Mouse (Mus musculus) embryonic facial prominence, embryonic 10.5 days (tissue): Measurements from ENCODE around the gene Gm11027. TPM values are rescaled to one million over a fixed set of nuclear protein-coding genes. Genes with fewer than 3 reads are reported as not detected.

Experiments
- DNase-seq: peaks from one replicate; pipeline ENCODE4 v3.0.0-alpha.2; 2017; ENCODE audit warnings: low spot score
- H3K27ac ChIP-seq: fragments of 300-500 bp; sonication (generic); replicated peaks from 2 replicates; pipeline ENCODE4 v1.5.1; 2016; ENCODE audit warnings: mild to moderate bottlenecking
- H3K27me3 ChIP-seq: fragments of 300-500 bp; sonication (generic); replicated peaks from 2 replicates; pipeline ENCODE4 v1.6.1; 2016; ENCODE audit warnings: low read depth, mild to moderate bottlenecking; ENCODE audit not compliant: poor library complexity, severe bottlenecking
- H3K36me3 ChIP-seq: fragments of 300-500 bp; sonication (generic); replicated peaks from 2 replicates; pipeline ENCODE4 v1.6.1; 2016; ENCODE audit warnings: mild to moderate bottlenecking, moderate library complexity
- H3K4me1 ChIP-seq: fragments of 300-500 bp; sonication (generic); 2 replicates; pipeline ENCODE4 v1.6.1; 2016
- H3K4me3 ChIP-seq: fragments of 300-500 bp; sonication (generic); 2 replicates; pipeline ENCODE4 v1.5.1; 2016; ENCODE audit warnings: mild to moderate bottlenecking, moderate library complexity
- H3K9me3 ChIP-seq: fragments of 300-500 bp; sonication (generic); 2 replicates; pipeline ENCODE4 v1.6.1; 2016; ENCODE audit warnings: mild to moderate bottlenecking
- WGBS: fragments of 180-500 bp; shearing (Covaris S2); methylation state at CpG from one replicate; pipeline ENCODE4 v1.1.7; 2016; 5-methylcytosine and 5-hydroxymethylcytosine counted together
- polyA plus RNA-seq: library from polyadenylated mRNA; unstranded; fragments of >200 nt; fragmentation: Nextera tagmentation; extraction: Ambion mirVana; gene quantifications from 2 replicates; pipeline ENCODE4 v1.2.1, GENCODE M21; 2016

The Gm11027 gene
- polyA plus RNA-seq, 1 experiment from 2014 or later: not detected

DNA sequence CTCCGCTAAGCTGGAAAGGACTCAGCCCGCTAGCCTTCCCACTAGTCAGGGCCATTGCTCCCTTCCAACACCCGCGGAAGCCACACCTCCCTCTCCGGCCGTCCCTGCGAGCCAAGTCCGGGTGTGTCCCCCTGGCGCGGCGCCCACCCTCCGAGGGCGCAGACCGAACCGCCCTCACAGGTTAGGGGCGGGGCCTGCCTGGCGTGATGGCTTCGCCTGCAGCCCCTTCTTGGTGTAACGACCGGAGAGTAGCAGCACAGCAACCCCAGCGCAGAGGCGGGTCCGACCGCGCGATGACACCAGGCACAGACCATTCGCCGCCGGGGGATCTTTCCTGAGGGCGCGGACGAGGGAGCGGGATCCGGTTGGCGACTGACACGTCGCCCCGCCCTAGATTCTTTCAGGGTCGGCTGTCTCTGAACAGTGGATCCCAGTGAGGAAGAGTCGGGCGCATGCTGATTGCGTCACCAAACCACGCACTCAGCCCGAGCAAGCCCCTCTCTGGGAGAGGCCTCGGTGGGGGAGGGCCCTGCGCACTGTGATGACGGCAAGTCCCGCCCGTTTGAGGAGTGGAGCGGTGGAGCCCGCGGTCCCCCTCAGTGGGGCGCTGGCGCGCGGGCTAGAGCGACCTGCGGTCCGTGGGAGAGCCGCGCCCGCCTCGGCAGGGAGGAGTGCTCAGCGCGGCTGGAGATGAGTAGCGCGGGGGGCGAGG lies 5.6 kb downstream of the Gm11027 start, which contains the start of gene Esyt2:
Gene Esyt2, plus strand, starts transcription at position 544 of the 712 bp plus-strand sequence.
- H3K36me3 ChIP-seq: no peaks in the 10 kb centered on the region
- peaks cover 12% of the 10 kb centered on the region for H3K4me1 ChIP-seq
- H3K27ac ChIP-seq: peak within 1 kb of the TSS; percentile 94
- DNase-seq: peak; percentile 100
- no peaks in the 10 kb centered on the region for H3K9me3 ChIP-seq
- under 1% methylated on average over 68 of the region's 68 CpGs for WGBS
- peak within 1 kb of the TSS; percentile 95 for H3K4me3 ChIP-seq
- H3K27me3 ChIP-seq: no peaks in the 10 kb centered on the region

DNA sequence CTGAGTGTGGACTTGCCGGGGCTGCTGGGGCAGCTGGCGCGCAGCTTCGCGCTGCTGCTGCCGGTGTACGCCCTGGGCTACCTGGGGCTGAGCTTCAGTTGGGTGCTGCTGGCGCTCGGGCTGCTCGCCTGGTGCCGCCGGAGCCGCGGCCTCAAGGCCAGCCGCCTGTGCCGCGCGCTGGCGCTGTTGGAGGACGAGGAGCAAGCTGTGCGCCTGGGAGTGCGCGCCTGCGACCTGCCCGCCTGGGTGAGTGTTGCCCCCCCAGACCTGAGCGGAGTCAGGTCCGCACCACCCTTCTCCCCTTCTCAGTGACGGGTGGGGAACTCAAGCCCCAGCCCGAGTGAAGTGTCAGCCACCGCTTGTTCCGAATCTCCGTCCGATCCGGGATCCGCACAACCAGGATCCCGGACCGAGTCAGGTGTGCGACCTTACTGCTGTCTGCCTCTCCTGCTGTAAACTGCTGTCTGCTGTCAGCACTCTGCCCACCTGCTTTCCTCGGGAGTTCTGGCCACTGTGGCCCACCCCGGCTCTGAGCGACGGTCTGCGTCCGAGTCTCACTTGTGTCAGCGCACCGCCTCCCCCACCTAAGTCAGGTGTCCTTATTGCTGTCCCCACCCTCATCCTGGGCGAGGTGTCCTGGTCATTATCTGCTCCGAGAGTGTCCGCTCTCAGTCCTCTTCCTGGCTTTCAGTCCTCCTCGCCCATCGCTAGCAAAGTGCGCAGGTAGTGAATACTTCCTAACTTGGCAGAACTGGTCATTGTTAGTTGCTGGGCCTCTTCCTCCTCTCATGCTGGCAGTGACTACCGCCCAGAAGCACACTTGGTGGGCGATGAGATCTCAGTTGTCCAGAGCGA lies 6.5 kb downstream of the Gm11027 start:
- H3K9me3 ChIP-seq: no peaks in the 10 kb centered on the region
- H3K36me3 ChIP-seq: no peaks in the 10 kb centered on the region
- DNase-seq: no peak
- WGBS: under 1% methylated on average over 55 of the region's 55 CpGs
- H3K27ac ChIP-seq: peak overlapping the region; percentile 94
- H3K27me3 ChIP-seq: no peaks in the 10 kb centered on the region
- peaks cover 12% of the 10 kb centered on the region for H3K4me1 ChIP-seq
- peak overlapping the region; percentile 95 for H3K4me3 ChIP-seq

DNA sequence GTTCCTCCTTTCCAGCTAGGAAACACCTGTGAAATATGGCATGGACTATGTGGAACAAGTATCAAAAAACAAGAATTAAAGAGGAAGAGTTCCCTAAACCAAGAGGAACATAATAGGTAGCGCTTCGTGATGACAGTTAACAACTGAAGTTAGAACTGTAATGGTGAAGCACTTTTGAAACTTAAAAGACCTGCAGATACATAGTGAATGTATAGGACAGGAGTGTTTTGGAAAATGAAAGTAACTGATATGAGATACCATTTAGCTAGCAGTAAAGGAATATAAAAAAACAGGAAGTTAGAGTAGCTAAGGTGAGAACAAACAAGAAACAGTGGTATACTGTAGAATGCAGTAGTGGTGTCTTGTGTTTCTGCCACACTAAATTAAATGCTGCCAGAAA lies 7.7 kb downstream of the Gm11027 start:
- H3K9me3 ChIP-seq: no peaks in the 10 kb centered on the region
- no peak for DNase-seq
- no peak overlapping the region for H3K27ac ChIP-seq
- no peaks in the 10 kb centered on the region for H3K36me3 ChIP-seq
- no peaks in the 10 kb centered on the region for H3K27me3 ChIP-seq
- H3K4me3 ChIP-seq: no peak overlapping the region
- 96% methylated on average over 2 of the region's 2 CpGs for WGBS
- peaks cover 12% of the 10 kb centered on the region for H3K4me1 ChIP-seq

DNA sequence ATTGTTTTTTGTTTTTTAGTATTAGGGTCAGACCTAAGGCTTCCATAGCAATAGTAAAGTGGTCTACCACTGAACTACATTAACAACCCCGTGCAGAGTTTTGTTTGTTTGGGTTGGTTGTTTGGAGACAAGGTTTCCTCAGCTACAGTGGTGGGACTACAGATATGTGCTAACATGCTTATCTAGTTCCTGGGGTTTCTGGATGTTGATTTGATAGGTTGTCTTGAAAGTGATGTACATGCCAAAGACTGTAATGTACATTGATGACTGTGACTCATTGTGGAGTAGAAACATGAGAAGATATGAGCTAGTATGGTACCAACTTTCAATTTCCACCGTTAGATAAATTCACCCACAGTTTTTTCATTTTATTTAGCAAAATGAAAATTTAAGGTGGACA lies 8.3 kb downstream of the Gm11027 start:
- WGBS: 91% methylated on average over 2 of the region's 2 CpGs

DNA sequence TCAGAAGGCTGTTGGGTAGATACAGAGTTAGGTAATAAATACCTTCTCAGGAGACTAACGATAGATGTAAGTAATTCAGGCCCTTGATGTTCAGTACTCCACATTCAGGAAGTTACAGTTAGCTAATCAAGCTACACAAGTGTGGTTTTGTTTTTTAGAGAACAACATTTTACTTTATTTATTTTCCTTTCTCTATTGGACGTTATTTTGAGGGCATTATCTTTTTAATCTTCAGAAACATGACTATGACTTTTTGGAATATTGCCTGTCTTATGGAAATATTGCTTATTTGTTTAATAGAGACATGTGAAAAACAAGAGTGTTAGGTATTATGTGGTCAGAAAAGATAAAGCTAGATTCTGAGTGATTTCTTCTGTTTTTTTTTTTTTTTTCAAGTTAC lies 18.0 kb downstream of the Gm11027 start:
- whole genome bisulfite sequencing: 80% methylated on average over 2 of the region's 2 CpGs
- no peaks in the 10 kb centered on the region for H3K4me1 ChIP-seq
- H3K36me3 ChIP-seq: no peaks in the 10 kb centered on the region
- H3K9me3 ChIP-seq: no peaks in the 10 kb centered on the region
- no peaks in the 10 kb centered on the region for H3K27me3 ChIP-seq
- H3K27ac ChIP-seq: no peak overlapping the region
- H3K4me3 ChIP-seq: no peak overlapping the region
- DNase-seq: no peak

More for the DNA sequence above, 8.3 kb downstream of the Gm11027 start:
- H3K36me3 ChIP-seq: no peaks in the 10 kb centered on the region
- DNase-seq: no peak
- peaks cover 12% of the 10 kb centered on the region for H3K4me1 ChIP-seq
- H3K27ac ChIP-seq: no peak overlapping the region
- H3K4me3 ChIP-seq: no peak overlapping the region
- no peaks in the 10 kb centered on the region for H3K27me3 ChIP-seq
- no peaks in the 10 kb centered on the region for H3K9me3 ChIP-seq

DNA sequence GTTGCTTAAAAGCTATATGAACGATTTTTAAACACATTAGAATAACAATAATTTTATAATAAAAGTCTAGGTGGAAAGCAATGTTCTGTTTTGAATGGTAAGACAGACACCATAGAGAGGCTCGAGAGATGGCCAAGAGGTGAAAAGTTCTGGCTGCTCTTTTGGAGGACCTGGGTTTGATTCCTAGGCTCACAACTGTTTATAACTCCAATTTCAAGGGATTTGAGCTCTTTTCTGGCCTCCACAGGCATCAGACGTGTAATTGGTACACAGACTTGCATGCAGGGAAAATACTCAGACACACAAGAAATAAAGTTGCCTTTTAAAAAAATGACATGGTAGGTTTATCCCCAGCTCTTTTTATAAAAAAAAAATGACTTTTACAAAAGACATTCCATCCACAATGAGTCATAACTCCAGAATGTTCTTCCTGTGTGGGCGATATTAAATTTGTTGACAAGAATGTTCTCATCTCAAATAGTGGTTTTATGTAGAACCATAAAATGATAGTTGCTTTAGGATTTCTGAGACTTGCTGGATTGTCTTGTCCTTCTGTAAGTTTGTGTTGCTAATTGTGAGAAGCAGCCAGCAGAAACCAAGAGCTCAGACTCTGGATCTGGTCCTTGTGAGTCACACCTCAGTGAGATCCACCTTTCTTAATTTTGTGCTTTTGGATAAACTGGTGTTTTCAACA lies 18.6 kb downstream of the Gm11027 start:
- Histone ChIP-seq H3K4me1 (no peaks in the 10 kb centered on the region), H3K9me3 (no peaks in the 10 kb centered on the region), H3K4me3 (no peak overlapping the region), H3K36me3 (no peaks in the 10 kb centered on the region), H3K27me3 (no peaks in the 10 kb centered on the region), H3K27ac (no peak overlapping the region)
- no peak for DNase-seq
- WGBS: 87% methylated on average over 4 of the region's 4 CpGs

DNA sequence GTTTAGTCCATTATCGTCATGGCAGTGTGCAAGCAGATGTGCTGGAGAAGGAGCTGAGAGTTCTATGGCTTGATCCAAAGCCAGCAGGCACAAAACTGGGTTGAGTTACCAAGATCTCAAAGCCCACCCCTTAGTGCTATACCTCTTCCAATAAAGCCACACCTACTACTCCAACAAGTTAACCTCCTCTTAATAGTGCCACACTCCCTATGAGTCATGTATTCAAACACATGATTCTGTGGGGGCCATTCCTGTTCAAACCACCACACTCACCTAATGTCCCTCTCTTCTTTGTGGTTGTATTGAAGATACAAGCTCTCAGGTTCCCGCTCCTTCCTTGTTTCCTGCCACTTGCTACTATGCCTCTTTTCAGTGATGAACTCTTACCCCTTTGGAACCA lies 24.7 kb downstream of the Gm11027 start:
- H3K4me3 ChIP-seq: no peak overlapping the region
- no peaks in the 10 kb centered on the region for H3K9me3 ChIP-seq
- H3K27me3 ChIP-seq: no peaks in the 10 kb centered on the region
- H3K36me3 ChIP-seq: 0 out of 2 replicates have a peak, but pooled peaks cover 3% of the 10 kb centered on the region
- no peaks in the 10 kb centered on the region for H3K4me1 ChIP-seq
- WGBS: 96% methylated on average over 2 of the region's 2 CpGs
- H3K27ac ChIP-seq: no peak overlapping the region
- no peak for DNase-seq

DNA sequence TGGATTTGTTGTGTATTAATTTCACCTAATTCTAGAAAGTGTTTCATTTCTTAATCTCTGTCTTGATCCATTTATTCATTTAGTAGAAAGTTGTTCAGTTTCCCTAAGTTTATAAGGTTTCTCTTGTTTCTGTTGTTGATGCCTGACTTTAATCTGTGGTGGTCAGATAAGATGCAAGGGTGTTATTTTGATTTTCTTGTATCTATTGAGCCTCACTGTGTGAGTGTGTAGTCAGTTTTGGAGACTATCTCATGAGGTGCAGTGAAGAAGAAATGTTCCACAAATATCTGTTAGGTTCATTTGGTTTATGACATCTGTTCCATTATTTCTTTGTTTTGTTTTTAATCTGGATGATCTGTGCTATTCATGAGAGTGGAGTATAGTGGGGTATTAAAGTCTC lies 27.0 kb downstream of the Gm11027 start:
- no peaks in the 10 kb centered on the region for H3K27me3 ChIP-seq
- no peaks in the 10 kb centered on the region for H3K4me1 ChIP-seq
- H3K27ac ChIP-seq: no peak overlapping the region
- no peaks in the 10 kb centered on the region for H3K9me3 ChIP-seq
- 0 out of 2 replicates have a peak, but pooled peaks cover 3% of the 10 kb centered on the region for H3K36me3 ChIP-seq
- no peak overlapping the region for H3K4me3 ChIP-seq
- DNase-seq: no peak

DNA sequence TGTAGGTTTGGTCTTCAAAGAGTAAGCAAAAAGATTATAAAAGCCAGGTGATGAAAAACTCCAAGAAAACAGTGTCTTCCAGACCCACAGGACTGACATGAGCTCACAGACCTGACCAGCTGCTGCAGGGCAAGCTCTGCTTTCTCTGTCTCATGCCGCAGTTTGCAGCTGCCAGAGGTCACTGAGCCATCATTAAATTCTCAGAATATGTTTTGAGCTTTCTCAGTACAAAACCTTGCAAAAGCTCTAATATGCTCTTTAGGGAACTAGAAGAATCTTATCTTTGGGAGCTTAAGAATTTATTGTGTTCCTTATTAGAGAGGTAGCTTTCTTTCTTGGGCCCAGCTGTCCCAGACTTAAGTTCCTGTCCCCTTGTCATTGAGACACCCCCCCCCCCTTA lies 30.9 kb downstream of the Gm11027 start:
- Histone ChIP-seq H3K9me3 (no peaks in the 10 kb centered on the region), H3K27me3 (no peaks in the 10 kb centered on the region), H3K4me3 (no peak overlapping the region), H3K27ac (no peak overlapping the region), H3K4me1 (no peaks in the 10 kb centered on the region), H3K36me3 (no peaks in the 10 kb centered on the region)
- WGBS: 65% methylated on average over 1 of the region's 1 CpGs
- no peak for DNase-seq

DNA sequence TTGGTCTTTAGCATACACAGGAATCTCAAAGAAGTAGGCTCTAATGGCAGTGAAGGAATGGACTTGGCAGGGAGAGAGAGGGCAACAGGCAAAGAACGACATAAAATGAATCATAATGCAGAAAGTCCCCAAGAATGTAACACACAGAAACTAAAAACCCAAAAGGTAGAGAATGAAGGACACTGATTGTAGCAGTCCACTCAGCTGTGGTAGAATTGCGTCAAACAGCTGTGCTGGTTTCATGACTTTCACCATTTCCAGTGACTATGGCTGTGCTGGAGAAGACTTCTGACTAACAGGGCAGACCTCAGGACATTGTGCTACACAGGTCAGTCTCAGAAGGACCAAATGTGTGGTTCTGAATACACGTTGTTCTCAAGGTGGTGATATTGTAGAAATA lies 32.7 kb downstream of the Gm11027 start:
- Histone ChIP-seq H3K9me3 (no peaks in the 10 kb centered on the region), H3K4me1 (no peaks in the 10 kb centered on the region), H3K4me3 (no peak overlapping the region), H3K36me3 (no peaks in the 10 kb centered on the region), H3K27ac (no peak overlapping the region), H3K27me3 (no peaks in the 10 kb centered on the region)
- WGBS: 90% methylated on average over 3 of the region's 3 CpGs
- no peak for DNase-seq

DNA sequence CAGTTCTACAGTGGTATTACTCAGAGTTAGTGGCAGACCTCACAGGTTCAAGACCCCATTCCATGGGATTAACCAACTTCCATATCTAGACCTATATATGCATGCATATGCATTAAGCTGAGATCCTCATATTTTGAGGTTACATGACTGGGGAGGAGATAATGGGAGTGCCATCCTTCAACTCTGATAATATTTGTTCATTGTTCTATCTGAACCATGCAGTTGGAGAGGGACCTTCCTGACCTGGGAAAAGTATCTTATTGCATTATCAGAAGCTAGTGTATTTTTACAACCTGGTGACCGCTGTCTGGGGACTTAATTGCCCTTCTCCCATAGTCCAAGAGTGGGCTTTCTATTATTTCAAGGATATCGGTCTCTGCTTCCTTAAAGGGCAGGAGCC lies 33.4 kb downstream of the Gm11027 start:
- Histone ChIP-seq H3K9me3 (no peaks in the 10 kb centered on the region), H3K27me3 (no peaks in the 10 kb centered on the region), H3K4me1 (no peaks in the 10 kb centered on the region), H3K36me3 (no peaks in the 10 kb centered on the region), H3K27ac (no peak overlapping the region), H3K4me3 (no peak overlapping the region)
- no peak for DNase-seq
- WGBS: 80% methylated on average over 2 of the region's 2 CpGs

DNA sequence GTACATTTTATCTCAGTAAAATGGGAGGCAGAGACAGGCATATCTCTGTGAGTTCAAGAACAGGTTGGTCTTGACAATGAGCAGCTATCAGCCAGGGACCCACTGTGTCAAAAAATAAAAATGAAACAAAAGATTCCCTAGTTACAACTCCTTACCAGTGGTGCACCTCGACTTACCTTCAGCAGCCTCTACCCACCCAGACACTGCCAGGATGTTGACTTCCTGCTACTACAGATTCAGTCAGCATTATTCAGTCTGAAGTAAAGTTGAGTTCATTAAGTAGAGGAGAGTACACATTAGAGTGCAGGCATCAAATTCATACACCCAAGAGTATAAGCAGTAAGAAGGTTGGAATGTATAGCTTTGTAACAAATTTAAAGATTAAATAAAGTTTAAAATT lies 38.6 kb downstream of the Gm11027 start:
- 92% methylated on average over 1 of the region's 1 CpGs for WGBS
- Histone ChIP-seq H3K36me3 (no peaks in the 10 kb centered on the region), H3K4me3 (no peak overlapping the region), H3K9me3 (no peaks in the 10 kb centered on the region), H3K27me3 (no peaks in the 10 kb centered on the region), H3K4me1 (no peaks in the 10 kb centered on the region), H3K27ac (no peak overlapping the region)
- DNase-seq: no peak
